8 mouse cellular contexts compared by ENCODE assay signal in the genomic region with DNA sequence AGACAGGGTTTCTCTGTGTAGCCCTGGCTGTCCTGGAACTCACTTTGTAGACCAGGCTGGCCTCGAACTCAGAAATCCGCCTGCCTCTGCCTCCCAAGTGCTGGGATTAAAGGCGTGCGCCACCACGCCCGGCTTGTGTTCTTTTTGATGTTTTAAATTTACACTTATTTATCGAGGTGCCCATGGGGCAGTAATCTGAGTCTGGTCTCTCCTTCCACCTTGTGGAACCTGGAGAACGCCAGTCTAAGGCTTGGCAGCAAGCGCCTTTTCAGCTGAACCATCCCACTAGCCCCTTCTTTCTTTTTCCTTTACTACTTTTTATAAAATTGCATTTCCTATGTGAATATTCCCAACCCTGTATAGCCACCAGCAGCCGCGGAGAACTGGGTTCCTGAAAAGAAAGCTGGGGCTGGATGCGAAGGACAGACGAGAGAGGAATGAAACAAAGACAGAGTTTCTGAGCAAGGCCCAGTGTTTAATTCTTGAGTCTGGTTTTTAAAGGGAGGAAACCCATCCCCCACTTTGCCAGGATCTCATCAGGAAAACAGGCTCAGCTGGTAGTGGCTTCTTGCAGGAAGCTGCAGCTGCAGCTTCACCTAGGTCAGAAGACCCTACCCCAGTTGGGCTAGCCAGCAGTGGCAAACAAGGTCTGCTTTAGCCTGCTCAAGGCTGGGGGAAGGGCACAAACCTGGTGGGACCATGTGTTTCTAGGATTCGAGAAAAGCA. TPM values are rescaled to one million over a fixed set of nuclear protein-coding genes. Genes with fewer than 3 reads are reported as not detected.
DNase-seq lines count a peak whose midpoint lies in the region; ATAC-seq and TF ChIP-seq lines count a peak whose summit lies in the region.

No protein-coding gene starts in this region.

- no peak for TF ChIP-seq CTCF in brain, embryonic 14.5 days (IDR thresholded peaks at IDR 0.05; ENCODE audit: borderline replicate concordance, extremely low read depth, insufficient read depth, insufficient read length)
- TF ChIP-seq CTCF in forebrain, postnatal 0 days (IDR thresholded peaks at IDR 0.05; ENCODE audit: low read depth) = no peak

- peak overlapping the region; percentile 83 for H3K9ac ChIP-seq in lung, embryonic 16.5 days (ENCODE audit: low read length)
- peak overlapping the region; percentile 70; the same call in 1 of the 2 replicates for H3K9ac ChIP-seq in forebrain, postnatal 0 days
- peak overlapping the region; percentile 63 for H3K9ac ChIP-seq in neural tube, embryonic 12.5 days

- H3K36me3 ChIP-seq in lung, embryonic 16.5 days (ENCODE audit: control insufficient read depth, insufficient read depth, low read length) = peaks cover 9% of the 10 kb centered on the region
- no peaks in the 10 kb centered on the region for H3K36me3 ChIP-seq in forebrain, postnatal 0 days (ENCODE audit: insufficient read depth)
- H3K36me3 ChIP-seq in neural tube, embryonic 12.5 days = peaks cover 11% of the 10 kb centered on the region

- H3K4me3 ChIP-seq in lung, embryonic 16.5 days (ENCODE audit: low read length) = peak overlapping the region; percentile 73
- H3K4me3 ChIP-seq in forebrain, postnatal 0 days (ENCODE audit: low read depth, low read length) = peak overlapping the region; percentile 69
- H3K4me3 ChIP-seq in neural tube, embryonic 12.5 days = peak overlapping the region; percentile 51

- peak overlapping the region; percentile 9; the same call in 1 of the 2 replicates for H3K27ac ChIP-seq in lung, embryonic 16.5 days (ENCODE audit: low read length)
- H3K27ac ChIP-seq in forebrain, postnatal 0 days (ENCODE audit: low read depth, low read length) = no peak overlapping the region
- H3K27ac ChIP-seq in neural tube, embryonic 12.5 days = no peak overlapping the region

- no peak for TF ChIP-seq POLR2A in brain, embryonic 14.5 days (IDR thresholded peaks at IDR 0.05; ENCODE audit: borderline replicate concordance, extremely low read depth, insufficient read depth, insufficient read length, poor library complexity, severe bottlenecking)

- no peak for ATAC-seq in lung, embryonic 16.5 days (ENCODE audit: low read depth)
- no peak for ATAC-seq in forebrain, postnatal 0 days
- ATAC-seq in neural tube, embryonic 12.5 days (ENCODE audit: low FRiP score, low read depth) = no peak

- intact Hi-C loops in left cerebral cortex, postnatal 4 days (cut with DNase I) = loop anchor here (2.0 kb wide), 1 partner anchor 17 kb away; no protein-coding TSS in a partner anchor

- DNase-seq in lung, postnatal 4 days = no peak
- DNase-seq in brain, embryonic 14.5 days (ENCODE audit: low read depth) = peak; percentile 50
- peak; percentile 13 for DNase-seq in forebrain, postnatal 0 days
- peak; percentile 12 to 22 for DNase-seq in kidney, postnatal 4 days
- DNase-seq in gastrocnemius, postnatal 4 days (ENCODE audit: low spot score in 2 of 2) = no peak
- no peak for DNase-seq in left cerebral cortex, postnatal 4 days

- no peaks in the 10 kb centered on the region for H3K27me3 ChIP-seq in lung, embryonic 16.5 days (ENCODE audit: control insufficient read depth, insufficient read depth, low read depth, low read length)
- no peaks in the 10 kb centered on the region for H3K27me3 ChIP-seq in forebrain, postnatal 0 days (ENCODE audit: insufficient read depth, low read length)
- H3K27me3 ChIP-seq in neural tube, embryonic 12.5 days (replicated peaks) = no peaks in the 10 kb centered on the region

- H3K4me2 ChIP-seq in lung, embryonic 16.5 days (ENCODE audit: low read depth, low read length) = peak overlapping the region; percentile 54
- peak overlapping the region; percentile 60 for H3K4me2 ChIP-seq in forebrain, postnatal 0 days (ENCODE audit: low read depth)
- peak overlapping the region; percentile 59 for H3K4me2 ChIP-seq in neural tube, embryonic 12.5 days (replicated peaks)

- WGBS in lung, embryonic 16.5 days = 21% methylated on average over 13 of the region's 14 CpGs
- WGBS in forebrain, postnatal 0 days = 31% methylated on average over 13 of the region's 14 CpGs
- WGBS in neural tube, embryonic 12.5 days = 45% methylated on average over 14 of the region's 14 CpGs

- peaks cover 5% of the 10 kb centered on the region; the same call in 1 of the 2 replicates for H3K9me3 ChIP-seq in lung, embryonic 16.5 days (ENCODE audit: control insufficient read depth, low read length)
- H3K9me3 ChIP-seq in forebrain, postnatal 0 days (ENCODE audit: low read length) = peaks cover 4% of the 10 kb centered on the region; the same call in 1 of the 2 replicates
- H3K9me3 ChIP-seq in neural tube, embryonic 12.5 days = peaks cover 12% of the 10 kb centered on the region

- H3K4me1 ChIP-seq in lung, embryonic 16.5 days (replicated peaks; ENCODE audit: control insufficient read depth, insufficient read depth, low read length) = peaks cover 11% of the 10 kb centered on the region; the same call in 1 of the 2 replicates
- peaks cover 5% of the 10 kb centered on the region for H3K4me1 ChIP-seq in forebrain, postnatal 0 days (ENCODE audit: insufficient read depth)
- peaks cover 14% of the 10 kb centered on the region for H3K4me1 ChIP-seq in neural tube, embryonic 12.5 days

RNA-seq across cellular contexts. Expression of a gene that starts 0.8 kb away (rescaled TPM):
- 22.4 and 24.4 TPM in 2 replicates for polyA plus RNA-seq in lung, embryonic 16.5 days (2015; fragmentation: Nextera tagmentation; extraction: Ambion mirVana)
- polyA plus RNA-seq in brain, embryonic 14.5 days (2012; rRNA removed) = 22.0 and 22.3 TPM in 2 replicates
- total RNA-seq in forebrain, postnatal 0 days (2014; rRNA removed) = 28.8 and 29.4 TPM in 2 replicates
- polyA plus RNA-seq in forebrain, postnatal 0 days (2015; fragmentation: Nextera tagmentation; extraction: Ambion mirVana) = 11.1 and 14.5 TPM in 2 replicates
- 15.1 and 16.0 TPM in 2 replicates for polyA plus RNA-seq in neural tube, embryonic 12.5 days (2016; fragmentation: Nextera tagmentation; extraction: Ambion mirVana)
- 10 to 100 TPM in 1 of 2 experiments, 1 to 10 TPM in 1; 7.5 to 10.2 TPM for total RNA-seq in gastrocnemius, postnatal 4 days (2021)
- total RNA-seq in left cerebral cortex, postnatal 4 days (2021) = 10 to 100 TPM; 16.8 to 18.6 TPM

RNA-seq across cellular contexts. Expression of a gene that starts 43.2 kb away (rescaled TPM):
- 22.0 and 24.6 TPM in 2 replicates for polyA plus RNA-seq in lung, embryonic 16.5 days (2015; fragmentation: Nextera tagmentation; extraction: Ambion mirVana)
- 18.2 and 20.9 TPM in 2 replicates for polyA plus RNA-seq in brain, embryonic 14.5 days (2012; rRNA removed)
- 33.3 and 34.4 TPM in 2 replicates for total RNA-seq in forebrain, postnatal 0 days (2014; rRNA removed)
- 11.5 and 19.5 TPM in 2 replicates for polyA plus RNA-seq in forebrain, postnatal 0 days (2015; fragmentation: Nextera tagmentation; extraction: Ambion mirVana)
- polyA plus RNA-seq in neural tube, embryonic 12.5 days (2016; fragmentation: Nextera tagmentation; extraction: Ambion mirVana) = 30.6 and 33.8 TPM in 2 replicates
- total RNA-seq in gastrocnemius, postnatal 4 days (2021) = 10 to 100 TPM; 19.0 to 22.6 TPM
- 10 to 100 TPM; 24.3 to 25.1 TPM for total RNA-seq in left cerebral cortex, postnatal 4 days (2021)

RNA-seq across cellular contexts. Expression of a gene that starts 43.2 kb away (rescaled TPM):
- polyA plus RNA-seq in lung, embryonic 16.5 days (2015; fragmentation: Nextera tagmentation; extraction: Ambion mirVana) = 5.4 and 6.0 TPM in 2 replicates
- polyA plus RNA-seq in brain, embryonic 14.5 days (2012; rRNA removed) = 9.0 and 13.1 TPM in 2 replicates
- 18.5 and 21.1 TPM in 2 replicates for total RNA-seq in forebrain, postnatal 0 days (2014; rRNA removed)
- 4.4 and 7.8 TPM in 2 replicates for polyA plus RNA-seq in forebrain, postnatal 0 days (2015; fragmentation: Nextera tagmentation; extraction: Ambion mirVana)
- 11.3 and 12.4 TPM in 2 replicates for polyA plus RNA-seq in neural tube, embryonic 12.5 days (2016; fragmentation: Nextera tagmentation; extraction: Ambion mirVana)
- total RNA-seq in gastrocnemius, postnatal 4 days (2021) = 1 to 10 TPM; 3.8 to 4.6 TPM
- 10 to 100 TPM; 20.8 to 23.0 TPM for total RNA-seq in left cerebral cortex, postnatal 4 days (2021)

RNA-seq across cellular contexts. Expression of a gene that starts 57.8 kb away (rescaled TPM):
- 3.1 and 3.8 TPM in 2 replicates for polyA plus RNA-seq in lung, embryonic 16.5 days (2015; fragmentation: Nextera tagmentation; extraction: Ambion mirVana)
- 0.08 and 0.18 TPM in 2 replicates for polyA plus RNA-seq in brain, embryonic 14.5 days (2012; rRNA removed)
- 0.77 TPM in 1 of 2 replicates, not detected in the other for total RNA-seq in forebrain, postnatal 0 days (2014; rRNA removed)
- polyA plus RNA-seq in forebrain, postnatal 0 days (2015; fragmentation: Nextera tagmentation; extraction: Ambion mirVana) = 0.44 and 0.52 TPM in 2 replicates
- 0.73 and 0.77 TPM in 2 replicates for polyA plus RNA-seq in neural tube, embryonic 12.5 days (2016; fragmentation: Nextera tagmentation; extraction: Ambion mirVana)
- under 1 TPM; 0.37 to 0.44 TPM for total RNA-seq in gastrocnemius, postnatal 4 days (2021)
- under 1 TPM in 1 of 2 experiments, not detected in 1; 0.48 TPM for total RNA-seq in left cerebral cortex, postnatal 4 days (2021)

Comparison
In these comparisons a context has a peak if more than half of its experiments do, and no peak if none do; other contexts are left out.
1. DNase-seq: peak in brain, embryonic 14.5 days (single experiment), forebrain, postnatal 0 days (single experiment) and kidney, postnatal 4 days (2 of 2); none in lung, postnatal 4 days (0 of 2), gastrocnemius, postnatal 4 days (0 of 2) and left cerebral cortex, postnatal 4 days (single experiment).
2. Peak in every context shown above with its lines, with median percentiles within 50 percentile points of each other: H3K4me2 ChIP-seq, H3K4me3 ChIP-seq and H3K9ac ChIP-seq.